Mouse (Mus musculus) liver, adult 2 months (tissue): ENCODE measurements around the gene Mtcl1. TPM values are rescaled to one million over a fixed set of nuclear protein-coding genes. Genes with fewer than 3 reads are reported as not detected.
"Not testable (repeated sequence)": the region's sequence is repeated elsewhere in the genome, so short reads cannot be mapped to it uniquely, and the experiment has no call there.

Experiments
- DNase-seq: peaks from one replicate; pipeline ENCODE4 v3.0.0-alpha.2; 2011; ENCODE audit warnings: low read depth, low spot score; ENCODE audit errors: extremely low read depth
- H3K27ac ChIP-seq: fragments of 200-500 bp; replicated peaks from 2 replicates; pipeline ENCODE4 v1.5.1; 2012; ENCODE audit warnings: low read depth, mild to moderate bottlenecking, control low read depth, inconsistent platforms, low read length; ENCODE audit not compliant: insufficient read depth
- H3K27me3 ChIP-seq: fragments of 200-500 bp; 2 replicates; pipeline ENCODE4 v1.6.1; 2012; ENCODE audit warnings: mild to moderate bottlenecking, moderate library complexity, low read length, inconsistent platforms; ENCODE audit not compliant: control insufficient read depth, insufficient read depth
- H3K36me3 ChIP-seq: fragments of 200-500 bp; 2 replicates; pipeline ENCODE4 v1.6.1; 2012; ENCODE audit warnings: low read length, inconsistent platforms; ENCODE audit not compliant: control insufficient read depth, insufficient read depth
- H3K4me1 ChIP-seq: fragments of 200-500 bp; 2 replicates; pipeline ENCODE4 v1.6.1; 2011; ENCODE audit warnings: low read length; ENCODE audit not compliant: control insufficient read depth, insufficient read depth
- H3K4me3 ChIP-seq: fragments of 200-500 bp; 2 replicates; pipeline ENCODE4 v1.5.1; 2011; ENCODE audit warnings: low read depth, mild to moderate bottlenecking, control low read depth, low read length, moderate library complexity; ENCODE audit not compliant: insufficient read depth
- H3K79me2 ChIP-seq: fragments of 200-500 bp; 2 replicates; pipeline ENCODE4 v1.6.1; 2012; ENCODE audit warnings: inconsistent platforms, mild to moderate bottlenecking, low read length, moderate library complexity; ENCODE audit not compliant: control insufficient read depth, insufficient read depth
- H3K9ac ChIP-seq: fragments of 200-500 bp; 2 replicates; pipeline ENCODE4 v1.6.1; 2012; ENCODE audit warnings: low read depth, mild to moderate bottlenecking, control low read depth, inconsistent platforms, low read length
- CTCF ChIP-seq: fragments of 200-500 bp; IDR thresholded peaks from 2 replicates; pipeline ENCODE4 v1.5.1; 2011; ENCODE audit warnings: low read depth, low read length, control low read depth
- POLR2A ChIP-seq: fragments of 200-500 bp; IDR thresholded peaks from 2 replicates; pipeline ENCODE4 v1.6.1; 2011; ENCODE audit warnings: low read length, control low read depth; ENCODE audit not compliant: insufficient read depth; ENCODE audit errors: extremely low read depth
- WGBS: fragments of 180-500 bp; shearing (Covaris S2); methylation state at CpG from one replicate; pipeline ENCODE4 v1.1.7; 2018; 5-methylcytosine and 5-hydroxymethylcytosine counted together
- polyA plus RNA-seq: library from polyadenylated mRNA; depleted of rRNA; stranded (reverse); fragments of >200 nt; gene quantifications from 2 replicates; pipeline ENCODE4 v1.2.3, GENCODE M21; 2012
- total RNA-seq: library from RNA; depleted of rRNA; stranded (reverse); fragments of >200 nt; gene quantifications from 2 replicates; pipeline ENCODE4 v1.2.3, GENCODE M21; 2014

The Mtcl1 gene
- total and polyA plus RNA-seq, 2 experiments, result 0.05 to 0.28 TPM

DNA sequence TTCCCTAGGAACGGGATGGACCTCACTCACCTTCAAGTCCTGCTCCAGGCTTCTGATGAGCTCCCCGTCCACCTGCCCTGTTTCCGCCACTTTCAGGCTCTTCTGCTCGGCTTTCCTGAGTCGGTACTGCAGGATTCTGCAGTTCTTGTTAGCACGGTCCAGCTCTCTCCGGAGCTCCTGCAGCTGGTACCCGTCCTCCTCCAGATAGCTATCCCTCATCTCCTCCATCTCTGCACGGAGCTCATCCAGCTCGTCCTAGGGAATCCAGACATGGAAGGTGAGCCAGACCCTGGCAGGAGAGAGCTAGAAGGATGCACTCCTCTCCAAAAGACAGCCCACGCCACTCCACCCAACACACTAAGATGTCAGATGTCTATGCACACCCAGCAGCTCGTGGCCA is 11.4 kb downstream of the Mtcl1 start:
- Histone ChIP-seq H3K36me3 (no peaks in the 10 kb centered on the region), H3K27me3 (no peaks in the 10 kb centered on the region), H3K9ac (no peak overlapping the region), H3K27ac (no peak overlapping the region), H3K4me3 (no peak overlapping the region), H3K79me2 (no peaks in the 10 kb centered on the region), H3K4me1 (no peaks in the 10 kb centered on the region)
- no peak for DNase-seq
- TF ChIP-seq POLR2A (no peak), CTCF (no peak)
- WGBS, result 81% methylated on average over 12 of the region's 12 CpGs

DNA sequence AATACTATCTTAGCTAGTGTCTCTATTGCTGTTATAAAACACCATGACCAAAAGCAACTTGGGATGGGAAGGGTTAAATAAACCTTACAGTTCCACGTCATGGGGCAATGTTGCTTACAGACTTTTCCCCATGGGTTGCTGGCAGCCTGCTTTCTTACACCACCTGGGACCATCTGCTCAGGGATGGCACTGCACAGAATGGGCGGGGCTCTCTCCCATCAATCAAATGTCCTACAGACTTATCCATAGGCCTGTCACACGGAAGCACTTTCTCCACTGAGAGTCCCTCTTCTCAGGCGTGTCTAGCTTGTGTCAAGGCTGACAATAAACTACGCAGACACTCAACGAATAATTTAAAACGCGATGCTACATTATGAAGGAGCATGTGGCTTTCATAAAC is 12.7 kb downstream of the Mtcl1 start:
- no peak overlapping the region for H3K4me3 ChIP-seq
- no peak for DNase-seq
- H3K27me3 ChIP-seq, result no peaks in the 10 kb centered on the region
- no peak overlapping the region for H3K9ac ChIP-seq
- TF ChIP-seq POLR2A (no peak), CTCF (no peak)
- H3K79me2 ChIP-seq, result no peaks in the 10 kb centered on the region
- no peaks in the 10 kb centered on the region for H3K4me1 ChIP-seq
- H3K27ac ChIP-seq, result no peak overlapping the region
- WGBS, result 84% methylated on average over 8 of the region's 8 CpGs
- no peaks in the 10 kb centered on the region for H3K36me3 ChIP-seq

DNA sequence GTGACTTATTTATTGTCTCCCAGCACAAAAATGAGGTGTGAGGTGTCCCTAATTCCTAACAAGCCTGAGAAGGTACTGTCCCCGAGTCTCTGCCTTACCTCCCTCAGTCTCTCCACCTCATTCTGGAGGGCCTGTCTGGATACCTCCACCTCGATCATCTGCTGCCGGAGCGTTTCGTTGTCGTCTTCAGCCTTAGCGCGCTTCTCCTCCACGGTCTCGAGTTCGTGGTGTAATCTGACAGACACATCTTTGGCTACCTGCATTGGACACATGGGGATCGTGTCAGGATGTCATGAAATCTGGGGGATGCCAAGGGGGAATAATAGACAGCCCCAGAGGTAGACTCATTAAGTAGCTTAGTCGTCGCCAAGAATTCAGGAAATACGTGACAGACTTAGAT is 13.6 kb downstream of the Mtcl1 start:
- Histone ChIP-seq H3K4me1 (no peaks in the 10 kb centered on the region), H3K36me3 (no peaks in the 10 kb centered on the region), H3K79me2 (no peaks in the 10 kb centered on the region), H3K27me3 (no peaks in the 10 kb centered on the region), H3K9ac (no peak overlapping the region), H3K27ac (no peak overlapping the region), H3K4me3 (no peak overlapping the region)
- no peak for TF ChIP-seq CTCF
- TF ChIP-seq POLR2A, result no peak
- DNase-seq, result no peak
- WGBS, result 94% methylated on average over 15 of the region's 15 CpGs

DNA sequence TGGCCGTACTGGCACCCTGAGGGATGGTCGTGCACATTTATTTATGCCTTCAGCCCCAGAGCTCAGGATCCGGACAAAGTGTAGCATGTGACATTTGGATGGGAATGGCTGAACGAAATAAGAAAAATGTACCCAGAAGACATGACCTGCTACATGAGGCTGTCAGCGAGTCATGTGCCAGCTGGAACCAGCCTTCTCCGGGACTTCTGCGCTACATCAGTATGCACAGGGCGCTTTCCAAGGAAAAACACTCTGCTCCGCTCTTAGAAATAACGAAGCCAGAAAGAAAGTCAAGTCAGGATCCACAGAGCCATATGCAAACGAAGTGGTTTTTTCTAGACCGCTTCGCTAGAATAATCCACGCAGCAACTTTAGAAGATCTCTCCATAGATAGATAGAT is 14.5 kb downstream of the Mtcl1 start:
- H3K4me3 ChIP-seq, result no peak overlapping the region
- H3K9ac ChIP-seq, result no peak overlapping the region
- no peak overlapping the region for H3K27ac ChIP-seq
- H3K27me3 ChIP-seq, result no peaks in the 10 kb centered on the region
- no peaks in the 10 kb centered on the region for H3K36me3 ChIP-seq
- no peaks in the 10 kb centered on the region for H3K4me1 ChIP-seq
- no peak for TF ChIP-seq CTCF
- no peak for TF ChIP-seq POLR2A
- no peaks in the 10 kb centered on the region for H3K79me2 ChIP-seq
- WGBS, result 94% methylated on average over 14 of the region's 14 CpGs
- no peak for DNase-seq

DNA sequence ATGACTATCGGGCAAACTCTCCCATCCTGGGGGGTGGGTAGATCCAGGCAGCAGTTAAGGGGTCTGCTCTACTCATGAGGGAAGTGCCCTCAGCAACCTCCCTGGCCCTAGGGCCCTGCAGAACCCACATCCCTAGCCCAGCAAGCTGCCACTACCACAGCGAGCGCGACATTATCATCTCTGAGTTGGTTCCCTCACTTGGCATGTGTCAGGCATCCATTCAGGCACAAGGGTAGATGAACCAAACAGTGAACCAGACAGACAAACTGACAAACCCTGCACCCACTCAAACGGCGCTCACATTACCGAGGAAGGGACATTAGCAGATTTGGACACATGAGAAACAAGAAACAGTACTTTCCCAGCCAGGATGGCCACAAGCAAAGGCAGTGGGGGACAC is 15.0 kb downstream of the Mtcl1 start:
- TF ChIP-seq CTCF (no peak), POLR2A (no peak)
- no peaks in the 10 kb centered on the region for H3K4me1 ChIP-seq
- no peaks in the 10 kb centered on the region for H3K36me3 ChIP-seq
- no peak overlapping the region for H3K4me3 ChIP-seq
- H3K27me3 ChIP-seq, result no peaks in the 10 kb centered on the region
- H3K27ac ChIP-seq, result no peak overlapping the region
- DNase-seq, result no peak
- no peak overlapping the region for H3K9ac ChIP-seq
- WGBS, result 95% methylated on average over 7 of the region's 7 CpGs
- H3K79me2 ChIP-seq, result no peaks in the 10 kb centered on the region

- not testable (repeated sequence) for H3K4me1 ChIP-seq, H3K4me3 ChIP-seq, H3K27me3 ChIP-seq, H3K9ac ChIP-seq, DNase-seq, H3K36me3 ChIP-seq, H3K27ac ChIP-seq, H3K79me2 ChIP-seq
- WGBS, result 93% methylated on average over 4 of the region's 4 CpGs
Measured at GRCm38 (mm10) chr17:66424601-66425000, 24.9 kb downstream of the Mtcl1 start.
